Mouse (Mus musculus): ENCODE measurements around the gene Cisd1. TPM values are rescaled to one million over a fixed set of nuclear protein-coding genes. Genes with fewer than 3 reads are reported as not detected.

The Cisd1 gene
- total and polyA plus RNA-seq, 2 experiments from 2014 or later, result 170 to 403 TPM

- H3K27me3 ChIP-seq (ENCODE audit: control insufficient read depth, insufficient read depth, low read length), result no peaks in the 10 kb centered on the region
- no peaks in the 10 kb centered on the region for H3K9me3 ChIP-seq (replicated peaks; ENCODE audit: control insufficient read depth, low read length)
- H3K4me2 ChIP-seq (ENCODE audit: low read depth, low read length), result peak overlapping the region; percentile 92
- peak overlapping the region; percentile 81 for H3K4me3 ChIP-seq (ENCODE audit: low read depth, low read length)
- WGBS, result 23% methylated on average over 16 of the region's 16 CpGs
- TF ChIP-seq EP300 (IDR thresholded peaks at IDR 0.05; ENCODE audit: low read depth) (no peak), CTCF (IDR thresholded peaks at IDR 0.05; ENCODE audit: low read depth) (no peak)
- H3K36me3 ChIP-seq (replicated peaks; ENCODE audit: control insufficient read depth, insufficient read depth, low read length), result 0 out of 2 replicates have a peak, but pooled peaks cover 6% of the 10 kb centered on the region
- ATAC-seq (ENCODE audit: insufficient read depth, low read depth) (no peak), DNase-seq (ENCODE audit: low spot score) (no peak)
- peak overlapping the region; percentile 73 for H3K9ac ChIP-seq (replicated peaks; ENCODE audit: low read depth, low read length)
- no peak overlapping the region for H3K27ac ChIP-seq (ENCODE audit: low read depth)
- H3K4me1 ChIP-seq (ENCODE audit: control insufficient read depth, insufficient read depth), result peaks cover 10% of the 10 kb centered on the region
Observed at GRCm38 (mm10) chr10:71348637-71349280, 4.0 kb upstream of the Cisd1 start.

DNA sequence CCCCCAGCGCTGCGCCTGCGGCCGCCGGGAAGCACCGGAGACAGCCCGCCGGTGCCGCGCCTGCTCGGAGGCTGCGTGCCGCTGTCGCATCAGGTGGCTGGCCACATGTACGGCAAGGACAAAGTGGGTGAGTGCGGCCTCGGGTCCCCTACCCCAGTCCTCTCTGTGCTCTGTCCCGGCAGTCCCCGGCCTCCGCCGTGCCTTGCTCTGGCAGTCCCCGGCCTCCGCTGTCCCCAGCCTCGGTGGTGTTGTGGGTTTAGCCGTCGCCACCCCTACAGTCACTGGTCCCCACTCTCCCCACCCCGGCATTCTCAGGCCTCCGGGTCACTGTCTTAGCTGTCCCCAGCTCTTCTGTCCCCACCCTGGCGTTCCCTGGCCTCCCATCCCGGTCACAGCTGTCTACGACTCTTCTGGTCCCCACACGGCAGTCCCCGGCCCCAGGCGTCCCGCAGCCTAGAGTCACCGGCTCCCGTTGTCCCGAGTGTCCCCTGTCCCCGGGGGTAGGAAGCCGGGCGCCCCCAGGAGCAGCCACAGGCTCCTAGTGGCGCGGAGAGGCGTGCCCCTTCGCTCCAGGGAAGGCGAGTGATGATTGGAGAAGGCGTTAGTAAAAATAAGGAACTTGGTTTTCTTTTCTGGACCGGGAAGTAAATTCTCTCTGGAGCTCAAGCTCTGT, 3.3 kb upstream of the Cisd1 start:
- peak overlapping the region; percentile 76 for H3K27ac ChIP-seq (ENCODE audit: low read depth)
- ATAC-seq (ENCODE audit: insufficient read depth, low read depth), result peak; percentile 40
- H3K27me3 ChIP-seq (ENCODE audit: control insufficient read depth, insufficient read depth, low read length), result no peaks in the 10 kb centered on the region
- peak overlapping the region; percentile 92 for H3K4me2 ChIP-seq (ENCODE audit: low read depth, low read length)
- peak overlapping the region; percentile 73 for H3K9ac ChIP-seq (replicated peaks; ENCODE audit: low read depth, low read length)
- H3K4me1 ChIP-seq (ENCODE audit: control insufficient read depth, insufficient read depth), result peaks cover 16% of the 10 kb centered on the region
- TF ChIP-seq CTCF (IDR thresholded peaks at IDR 0.05; ENCODE audit: low read depth) (no peak), EP300 (IDR thresholded peaks at IDR 0.05; ENCODE audit: low read depth) (no peak)
- DNase-seq (ENCODE audit: low spot score), result peak; percentile 22
- peak overlapping the region; percentile 81 for H3K4me3 ChIP-seq (ENCODE audit: low read depth, low read length)
- no peaks in the 10 kb centered on the region for H3K9me3 ChIP-seq (replicated peaks; ENCODE audit: control insufficient read depth, low read length)
- 0 out of 2 replicates have a peak, but pooled peaks cover 6% of the 10 kb centered on the region for H3K36me3 ChIP-seq (replicated peaks; ENCODE audit: control insufficient read depth, insufficient read depth, low read length)
- WGBS, result 0% methylated on average over 38 of the region's 48 CpGs

DNA sequence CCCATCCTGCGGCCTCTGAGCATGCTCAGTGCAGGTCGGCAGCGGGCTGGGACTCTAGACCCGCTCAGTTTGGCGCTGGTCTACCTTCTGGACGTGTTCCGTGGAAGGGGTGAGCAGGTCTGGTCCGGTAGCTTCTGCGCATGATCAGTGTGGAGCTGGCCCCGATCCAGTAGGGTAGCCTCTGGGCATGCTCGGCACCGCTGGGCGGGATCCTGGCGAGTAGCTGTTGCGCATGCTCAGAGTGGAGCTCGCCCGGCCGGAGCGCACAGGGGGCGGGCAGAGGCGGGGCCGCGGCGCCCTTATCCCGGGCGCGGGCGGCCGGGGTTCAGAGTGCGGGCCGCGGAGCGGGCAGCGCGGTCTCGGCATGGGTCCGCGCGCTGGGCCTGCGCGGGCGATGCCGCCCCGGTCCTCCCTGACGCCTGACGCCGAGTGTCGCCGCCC, 2.8 kb upstream of the Cisd1 start, which contains the start of gene Ipmk:
TSS of gene Ipmk (plus strand) at position 255 of the 441 bp plus-strand sequence.
- Histone ChIP-seq H3K27ac (ENCODE audit: low read depth) (peak within 1 kb of the TSS; percentile 76), H3K4me2 (ENCODE audit: low read depth, low read length) (peak within 1 kb of the TSS; percentile 92), H3K36me3 (replicated peaks; ENCODE audit: control insufficient read depth, insufficient read depth, low read length) (0 out of 2 replicates have a peak, but pooled peaks cover 6% of the 10 kb centered on the region), H3K4me1 (ENCODE audit: control insufficient read depth, insufficient read depth) (peaks cover 16% of the 10 kb centered on the region), H3K9me3 (replicated peaks; ENCODE audit: control insufficient read depth, low read length) (no peaks in the 10 kb centered on the region), H3K9ac (replicated peaks; ENCODE audit: low read depth, low read length) (peak within 1 kb of the TSS; percentile 73), H3K4me3 (ENCODE audit: low read depth, low read length) (peak within 1 kb of the TSS; percentile 81), H3K27me3 (ENCODE audit: control insufficient read depth, insufficient read depth, low read length) (no peaks in the 10 kb centered on the region)
- peak; percentile 94 for DNase-seq (ENCODE audit: low spot score)
- ATAC-seq (ENCODE audit: insufficient read depth, low read depth), result peak; percentile 92
- 3% methylated on average over 18 of the region's 49 CpGs for WGBS
- no peak for TF ChIP-seq EP300 (IDR thresholded peaks at IDR 0.05; ENCODE audit: low read depth)
- no peak for TF ChIP-seq CTCF (IDR thresholded peaks at IDR 0.05; ENCODE audit: low read depth)

DNA sequence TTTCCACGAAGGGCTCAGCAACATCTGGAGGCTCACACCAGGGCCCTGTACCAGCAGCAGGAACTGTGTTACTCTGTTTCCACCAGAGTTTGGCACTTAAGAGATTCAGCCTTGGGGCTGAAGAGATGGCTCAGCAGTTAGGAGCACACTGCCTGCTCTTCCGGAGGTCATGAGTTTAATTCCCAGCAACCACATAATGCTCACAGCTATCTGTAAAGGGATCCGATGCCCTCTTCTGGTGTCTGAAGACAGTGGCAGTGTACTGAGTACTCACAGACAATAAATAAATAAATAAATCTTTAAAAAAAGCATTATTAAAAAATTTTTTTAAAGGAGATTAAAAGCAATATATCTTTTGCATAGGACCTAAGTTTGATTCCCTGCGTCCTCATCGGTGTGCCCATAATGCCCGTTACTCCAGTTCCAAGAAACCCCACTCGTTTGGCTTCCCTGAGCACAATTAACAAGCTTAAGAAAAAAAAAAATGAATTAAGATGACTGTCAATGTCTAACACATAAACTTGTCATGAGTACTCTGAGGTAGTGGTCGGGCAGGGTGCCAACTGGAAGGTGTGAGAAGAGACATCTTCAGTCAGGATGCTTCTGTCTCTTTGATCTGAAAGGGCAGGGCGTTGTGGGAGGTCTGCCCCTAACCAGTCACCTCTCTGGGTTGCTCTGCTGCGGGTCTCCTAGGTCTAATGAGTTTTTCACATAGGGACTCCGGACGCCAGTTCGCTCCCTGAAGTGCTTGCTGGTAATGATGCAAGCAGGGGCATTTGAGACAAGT, 2.2 kb upstream of the Cisd1 start:
- TF ChIP-seq EP300 (IDR thresholded peaks at IDR 0.05; ENCODE audit: low read depth) (no peak), CTCF (IDR thresholded peaks at IDR 0.05; ENCODE audit: low read depth) (peak; percentile 17; the same call in 1 of the 2 replicates)
- Histone ChIP-seq H3K4me2 (ENCODE audit: low read depth, low read length) (peak overlapping the region; percentile 92), H3K27me3 (ENCODE audit: control insufficient read depth, insufficient read depth, low read length) (no peaks in the 10 kb centered on the region), H3K36me3 (replicated peaks; ENCODE audit: control insufficient read depth, insufficient read depth, low read length) (0 out of 2 replicates have a peak, but pooled peaks cover 6% of the 10 kb centered on the region), H3K4me1 (ENCODE audit: control insufficient read depth, insufficient read depth) (peaks cover 16% of the 10 kb centered on the region), H3K9me3 (replicated peaks; ENCODE audit: control insufficient read depth, low read length) (no peaks in the 10 kb centered on the region), H3K4me3 (ENCODE audit: low read depth, low read length) (peak overlapping the region; percentile 81), H3K27ac (ENCODE audit: low read depth) (peak overlapping the region; percentile 62), H3K9ac (replicated peaks; ENCODE audit: low read depth, low read length) (no peak overlapping the region; the same call in 1 of the 2 replicates)
- ATAC-seq (ENCODE audit: insufficient read depth, low read depth) (no peak), DNase-seq (ENCODE audit: low spot score) (no peak)
- 13% methylated on average over 13 of the region's 13 CpGs for WGBS

DNA sequence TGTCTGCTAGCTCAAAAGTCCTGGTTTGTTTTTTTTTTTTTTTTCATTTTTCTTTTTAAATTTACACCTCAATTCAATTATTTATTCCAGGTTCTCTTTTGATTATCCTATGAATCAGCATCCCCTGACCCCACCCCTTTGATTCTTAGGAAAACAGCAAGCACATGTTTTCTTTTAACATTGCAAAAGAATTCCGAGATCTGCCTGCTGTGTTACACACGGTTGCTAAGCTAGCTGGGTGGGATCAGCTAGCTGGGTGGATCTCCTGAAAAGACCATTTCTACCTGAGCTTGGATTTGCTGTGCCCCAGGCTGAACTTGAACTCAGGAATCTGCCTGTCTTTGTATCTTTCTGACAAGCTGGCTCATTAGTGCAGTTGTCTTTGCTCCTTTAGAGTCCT, 1.4 kb upstream of the Cisd1 start:
- TF ChIP-seq EP300 (IDR thresholded peaks at IDR 0.05; ENCODE audit: low read depth), result no peak
- TF ChIP-seq CTCF (IDR thresholded peaks at IDR 0.05; ENCODE audit: low read depth), result no peak
- WGBS, result 51% methylated on average over 2 of the region's 2 CpGs
- Histone ChIP-seq H3K4me2 (ENCODE audit: low read depth, low read length) (no peak overlapping the region), H3K4me3 (ENCODE audit: low read depth, low read length) (no peak overlapping the region), H3K27ac (ENCODE audit: low read depth) (no peak overlapping the region), H3K9ac (replicated peaks; ENCODE audit: low read depth, low read length) (no peak overlapping the region), H3K9me3 (replicated peaks; ENCODE audit: control insufficient read depth, low read length) (no peaks in the 10 kb centered on the region), H3K27me3 (ENCODE audit: control insufficient read depth, insufficient read depth, low read length) (no peaks in the 10 kb centered on the region), H3K4me1 (ENCODE audit: control insufficient read depth, insufficient read depth) (peaks cover 16% of the 10 kb centered on the region), H3K36me3 (replicated peaks; ENCODE audit: control insufficient read depth, insufficient read depth, low read length) (0 out of 2 replicates have a peak, but pooled peaks cover 5% of the 10 kb centered on the region)
- DNase-seq (ENCODE audit: low spot score), result no peak
- ATAC-seq (ENCODE audit: insufficient read depth, low read depth), result no peak
